Mouse (Mus musculus): ENCODE measurements at regions not wholly inside any gene's neighbourhood (a gene's known extent, or its start where the extent isn't known, plus 50 kb on each side); places are given as distances from the start of the nearest gene placed in this dataset.

DNA sequence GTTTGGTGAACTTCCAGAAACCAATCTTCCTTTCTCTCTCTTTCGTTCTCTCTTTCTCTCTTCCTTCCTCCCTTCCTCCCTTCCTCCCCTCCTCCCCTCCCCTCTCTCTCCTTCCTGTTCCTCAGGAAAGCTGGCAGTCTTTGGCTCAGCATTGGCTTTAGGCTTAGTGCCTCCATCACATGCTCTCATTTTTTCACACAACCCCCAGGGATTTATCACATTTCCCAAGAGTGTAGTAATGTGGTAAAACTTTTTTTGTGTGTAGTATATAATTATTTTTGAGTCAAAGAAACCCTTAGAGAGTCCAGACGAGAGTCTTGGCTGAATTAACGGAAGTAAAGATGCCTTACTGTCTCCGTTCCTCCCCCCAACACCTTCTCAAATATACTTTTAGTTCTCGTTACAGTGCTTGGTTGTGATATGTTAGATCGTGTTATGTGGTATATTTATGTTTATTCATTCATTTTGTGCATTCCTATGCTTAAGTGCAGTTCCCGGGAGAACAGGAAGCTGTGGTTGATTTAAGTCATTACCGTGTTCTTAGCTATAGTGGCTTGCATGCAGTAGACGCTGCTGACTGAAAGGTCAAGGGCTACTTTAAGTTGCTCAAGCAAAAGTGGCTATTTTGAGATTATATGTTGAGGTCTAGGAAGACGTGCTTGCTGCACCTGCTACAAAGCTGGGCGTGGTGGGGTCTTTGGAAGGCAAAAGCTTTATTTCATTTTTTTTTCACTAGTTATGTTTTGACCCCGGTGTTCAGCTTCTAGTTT lies 194.7 kb upstream of the Gjb5 start:
- no peaks in the 10 kb centered on the region for H3K27me3 ChIP-seq (replicated peaks; ENCODE audit: control insufficient read depth, insufficient read depth, low read length)
- no peaks in the 10 kb centered on the region for H3K4me1 ChIP-seq (ENCODE audit: control insufficient read depth, insufficient read depth, low read length)
- no peaks in the 10 kb centered on the region for H3K36me3 ChIP-seq (ENCODE audit: control insufficient read depth, insufficient read depth, low read length)
- DNase-seq, result no peak
- no peak for TF ChIP-seq POLR2A (IDR thresholded peaks at IDR 0.05; ENCODE audit: low read depth, low read length)
- no peak for TF ChIP-seq CTCF (conservative IDR thresholded peaks at IDR 0.05; ENCODE audit: insufficient read depth, insufficient read length, low read depth, low read length)
- no peak overlapping the region for H3K4me3 ChIP-seq (ENCODE audit: insufficient read depth, low read depth, low read length)
- WGBS, result 72% methylated on average over 12 of the region's 12 CpGs
- H3K27ac ChIP-seq (ENCODE audit: insufficient read depth, low read depth, low read length), result no peak overlapping the region

DNA sequence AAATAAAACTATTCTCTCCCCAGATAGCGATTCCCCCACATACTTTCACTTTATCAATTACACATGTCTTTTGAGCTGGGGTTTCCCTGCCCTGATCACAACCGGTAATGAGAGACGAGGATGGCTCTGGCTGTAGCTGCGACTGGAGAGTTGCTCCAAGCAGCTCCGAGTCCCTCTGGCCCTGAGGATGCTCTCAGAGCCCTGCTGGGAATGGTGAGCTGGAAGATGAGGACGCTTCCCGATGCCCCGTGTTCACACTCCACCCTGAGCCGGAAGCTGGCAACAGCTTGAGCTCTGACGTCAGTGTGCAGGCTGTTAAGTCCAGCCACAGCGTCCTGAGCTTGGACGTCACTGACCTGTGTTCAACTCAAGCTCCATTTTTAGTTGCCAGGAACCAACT lies 191.6 kb upstream of the Gjb5 start:
- no peak for TF ChIP-seq CTCF (conservative IDR thresholded peaks at IDR 0.05; ENCODE audit: insufficient read depth, insufficient read length, low read depth, low read length)
- TF ChIP-seq POLR2A (IDR thresholded peaks at IDR 0.05; ENCODE audit: low read depth, low read length), result no peak
- no peaks in the 10 kb centered on the region for H3K36me3 ChIP-seq (ENCODE audit: control insufficient read depth, insufficient read depth, low read length)
- DNase-seq, result no peak
- WGBS, result 37% methylated on average over 12 of the region's 12 CpGs
- H3K27me3 ChIP-seq (replicated peaks; ENCODE audit: control insufficient read depth, insufficient read depth, low read length), result no peaks in the 10 kb centered on the region
- no peaks in the 10 kb centered on the region for H3K4me1 ChIP-seq (ENCODE audit: control insufficient read depth, insufficient read depth, low read length)
- no peak overlapping the region for H3K4me3 ChIP-seq (ENCODE audit: insufficient read depth, low read depth, low read length)
- H3K27ac ChIP-seq (ENCODE audit: insufficient read depth, low read depth, low read length), result no peak overlapping the region

DNA sequence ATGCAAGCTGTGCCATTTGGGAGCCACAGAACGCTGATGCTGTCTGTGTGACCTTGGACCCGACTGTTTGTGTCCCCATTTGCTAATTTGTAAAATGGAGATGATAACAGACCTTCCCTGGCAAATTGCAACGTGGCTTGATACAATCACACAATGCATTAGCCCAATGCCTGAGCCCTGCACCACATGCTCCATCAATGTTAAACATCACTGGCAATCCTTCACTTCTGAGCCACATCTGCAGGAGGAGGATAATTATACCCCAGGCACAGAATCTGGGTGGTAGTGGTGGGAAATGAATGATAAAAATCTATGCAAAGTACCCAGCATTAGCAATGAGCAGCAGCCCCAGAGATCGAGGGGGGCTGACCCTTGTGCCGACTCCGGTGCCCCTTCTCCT lies 191.0 kb upstream of the Gjb5 start:
- DNase-seq, result no peak
- H3K27me3 ChIP-seq (replicated peaks; ENCODE audit: control insufficient read depth, insufficient read depth, low read length), result no peaks in the 10 kb centered on the region
- H3K4me1 ChIP-seq (ENCODE audit: control insufficient read depth, insufficient read depth, low read length), result no peaks in the 10 kb centered on the region
- H3K36me3 ChIP-seq (ENCODE audit: control insufficient read depth, insufficient read depth, low read length), result no peaks in the 10 kb centered on the region
- no peak overlapping the region for H3K27ac ChIP-seq (ENCODE audit: insufficient read depth, low read depth, low read length)
- 72% methylated on average over 6 of the region's 6 CpGs for WGBS
- no peak for TF ChIP-seq CTCF (conservative IDR thresholded peaks at IDR 0.05; ENCODE audit: insufficient read depth, insufficient read length, low read depth, low read length)
- TF ChIP-seq POLR2A (IDR thresholded peaks at IDR 0.05; ENCODE audit: low read depth, low read length), result no peak
- H3K4me3 ChIP-seq (ENCODE audit: insufficient read depth, low read depth, low read length), result no peak overlapping the region

DNA sequence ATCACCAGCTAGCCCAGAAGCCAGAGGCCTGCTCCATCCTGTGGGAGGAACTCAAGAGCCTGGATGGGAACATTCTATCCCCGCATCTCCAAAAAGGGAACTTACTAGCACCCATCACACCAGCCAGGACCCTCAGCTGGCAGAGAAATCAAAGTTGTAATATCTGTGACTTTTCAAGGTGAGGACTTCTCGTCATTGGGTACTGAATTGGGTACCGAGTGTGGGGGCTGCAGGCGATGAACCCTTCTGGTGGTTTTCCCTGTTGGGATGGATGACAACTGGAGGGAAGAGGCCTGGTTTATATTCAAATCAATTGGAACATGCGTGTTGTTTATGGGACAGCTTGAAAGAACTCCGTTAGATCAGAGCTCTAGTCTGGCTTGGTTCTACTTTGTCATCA lies 187.1 kb upstream of the Gjb5 start:
- no peaks in the 10 kb centered on the region for H3K27me3 ChIP-seq (replicated peaks; ENCODE audit: control insufficient read depth, insufficient read depth, low read length)
- DNase-seq, result no peak
- WGBS, result 92% methylated on average over 6 of the region's 6 CpGs
- H3K36me3 ChIP-seq (ENCODE audit: control insufficient read depth, insufficient read depth, low read length), result no peaks in the 10 kb centered on the region
- no peak for TF ChIP-seq POLR2A (IDR thresholded peaks at IDR 0.05; ENCODE audit: low read depth, low read length)
- TF ChIP-seq CTCF (conservative IDR thresholded peaks at IDR 0.05; ENCODE audit: insufficient read depth, insufficient read length, low read depth, low read length), result no peak
- no peak overlapping the region for H3K4me3 ChIP-seq (ENCODE audit: insufficient read depth, low read depth, low read length)
- H3K4me1 ChIP-seq (ENCODE audit: control insufficient read depth, insufficient read depth, low read length), result no peaks in the 10 kb centered on the region
- H3K27ac ChIP-seq (ENCODE audit: insufficient read depth, low read depth, low read length), result no peak overlapping the region

DNA sequence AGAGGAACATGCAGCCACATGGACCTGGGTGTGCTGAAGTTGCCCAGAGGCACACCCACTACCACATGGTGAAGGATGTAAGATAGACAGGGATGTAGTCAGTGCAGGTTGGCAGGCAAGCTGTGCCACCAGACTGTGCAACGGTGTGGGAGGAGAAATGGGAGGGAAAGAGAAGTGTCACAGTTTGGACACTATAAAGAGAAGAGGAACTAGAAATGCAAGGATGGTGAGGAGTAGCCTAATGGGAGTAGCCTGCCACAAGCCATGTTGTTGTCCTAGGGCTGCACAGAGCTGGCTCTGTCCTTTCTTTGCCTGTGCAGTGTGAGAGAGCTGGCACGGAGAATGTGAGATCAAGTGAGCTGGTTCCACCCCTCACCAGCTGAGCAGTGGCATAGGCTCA lies 185.3 kb upstream of the Gjb5 start:
- Histone ChIP-seq H3K27me3 (replicated peaks; ENCODE audit: control insufficient read depth, insufficient read depth, low read length) (no peaks in the 10 kb centered on the region), H3K4me1 (ENCODE audit: control insufficient read depth, insufficient read depth, low read length) (no peaks in the 10 kb centered on the region), H3K27ac (ENCODE audit: insufficient read depth, low read depth, low read length) (no peak overlapping the region), H3K36me3 (ENCODE audit: control insufficient read depth, insufficient read depth, low read length) (no peaks in the 10 kb centered on the region), H3K4me3 (ENCODE audit: insufficient read depth, low read depth, low read length) (no peak overlapping the region)
- no peak for DNase-seq
- TF ChIP-seq CTCF (conservative IDR thresholded peaks at IDR 0.05; ENCODE audit: insufficient read depth, insufficient read length, low read depth, low read length) (no peak), POLR2A (IDR thresholded peaks at IDR 0.05; ENCODE audit: low read depth, low read length) (no peak)
- 82% methylated on average over 2 of the region's 2 CpGs for WGBS

DNA sequence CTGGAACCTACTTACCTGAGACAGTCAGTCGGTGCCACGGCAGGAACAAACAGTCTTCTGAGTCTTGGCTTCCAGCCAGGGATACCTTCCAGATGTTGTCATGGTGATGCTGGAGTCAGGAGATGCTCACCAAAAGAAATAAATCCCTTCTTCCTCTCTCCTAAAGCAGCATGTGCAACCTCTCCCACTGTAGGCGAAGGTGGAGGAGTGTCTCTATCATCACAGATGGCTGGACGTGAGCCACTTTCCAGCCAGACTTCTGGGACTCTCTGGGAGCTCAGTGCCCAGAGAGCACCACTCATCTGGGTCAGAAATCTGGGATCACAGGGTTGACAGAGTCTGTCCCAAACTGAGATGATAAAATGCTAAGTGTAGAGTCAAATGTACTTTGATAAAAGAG lies 184.8 kb upstream of the Gjb5 start:
- no peak for DNase-seq
- no peak for TF ChIP-seq POLR2A (IDR thresholded peaks at IDR 0.05; ENCODE audit: low read depth, low read length)
- TF ChIP-seq CTCF (conservative IDR thresholded peaks at IDR 0.05; ENCODE audit: insufficient read depth, insufficient read length, low read depth, low read length), result no peak
- WGBS, result 52% methylated on average over 4 of the region's 4 CpGs
- Histone ChIP-seq H3K4me1 (ENCODE audit: control insufficient read depth, insufficient read depth, low read length) (no peaks in the 10 kb centered on the region), H3K36me3 (ENCODE audit: control insufficient read depth, insufficient read depth, low read length) (no peaks in the 10 kb centered on the region), H3K27ac (ENCODE audit: insufficient read depth, low read depth, low read length) (no peak overlapping the region), H3K4me3 (ENCODE audit: insufficient read depth, low read depth, low read length) (no peak overlapping the region), H3K27me3 (replicated peaks; ENCODE audit: control insufficient read depth, insufficient read depth, low read length) (no peaks in the 10 kb centered on the region)

DNA sequence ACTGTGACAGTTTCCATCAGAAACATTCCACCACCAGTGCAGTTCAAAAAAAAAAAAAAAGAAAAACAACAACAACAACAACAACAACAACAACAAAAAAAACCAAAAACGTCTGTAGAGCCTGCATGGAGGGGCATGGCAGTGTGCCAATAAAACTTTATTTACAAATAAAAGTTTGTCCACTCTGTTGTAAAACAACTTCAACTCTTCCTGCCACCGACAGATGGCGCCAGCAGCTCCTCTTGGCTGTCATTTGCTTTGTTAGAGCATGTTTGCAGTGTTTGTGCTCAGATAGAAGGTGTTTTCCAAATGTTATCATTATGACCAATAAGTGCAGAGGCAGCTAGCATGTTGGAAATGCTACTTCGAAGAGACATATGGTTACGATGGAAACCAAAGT lies 179.0 kb upstream of the Gjb5 start:
- DNase-seq, result no peak
- Histone ChIP-seq H3K27me3 (replicated peaks; ENCODE audit: control insufficient read depth, insufficient read depth, low read length) (no peaks in the 10 kb centered on the region), H3K36me3 (ENCODE audit: control insufficient read depth, insufficient read depth, low read length) (no peaks in the 10 kb centered on the region), H3K4me3 (ENCODE audit: insufficient read depth, low read depth, low read length) (no peak overlapping the region), H3K27ac (ENCODE audit: insufficient read depth, low read depth, low read length) (no peak overlapping the region), H3K4me1 (ENCODE audit: control insufficient read depth, insufficient read depth, low read length) (no peaks in the 10 kb centered on the region)
- 49% methylated on average over 5 of the region's 5 CpGs for WGBS
- TF ChIP-seq CTCF (conservative IDR thresholded peaks at IDR 0.05; ENCODE audit: insufficient read depth, insufficient read length, low read depth, low read length), result peak; percentile 46
- TF ChIP-seq POLR2A (IDR thresholded peaks at IDR 0.05; ENCODE audit: low read depth, low read length), result no peak

All from kidney, adult 2 months (tissue).